Comparison of ENCODE assay signal across 24 mouse cellular contexts in the genomic region with DNA sequence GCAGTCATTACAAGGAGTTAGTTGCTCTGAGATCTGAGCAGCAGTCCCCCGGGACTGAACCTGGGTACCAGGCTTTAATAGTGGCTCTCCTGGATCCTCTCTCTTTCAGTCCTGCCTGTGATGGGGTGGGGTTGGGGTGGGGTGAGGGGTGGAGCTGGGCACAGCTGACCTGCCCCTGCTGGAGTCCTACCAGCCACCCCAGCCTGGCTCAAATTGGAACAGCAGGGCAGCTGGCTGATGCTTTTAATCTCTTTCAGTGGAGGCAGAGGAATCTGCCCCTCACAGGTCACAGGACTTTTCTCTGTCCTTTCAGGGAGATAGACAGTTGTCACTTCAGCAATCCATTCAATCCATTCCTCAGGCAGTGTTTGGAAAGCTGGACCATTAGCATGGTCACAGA. TPM values are rescaled to one million over a fixed set of nuclear protein-coding genes. Genes with fewer than 3 reads are reported as not detected.
A peak's percentile ranks its signal among the peaks of the same experiment; 100 is the strongest.
DNase-seq lines count a peak whose midpoint lies in the region; ATAC-seq and TF ChIP-seq lines count a peak whose summit lies in the region.
"Had no signal": no experiment of that assay in that cellular context is flagged by ENCODE, and none has a peak within 500 bp of the region (broad histone marks: within the 10 kb centered on the region; RNA-seq: fewer than 3 reads in every experiment).

No protein-coding gene starts in this region.

- no peak overlapping the region for H3K9ac ChIP-seq in hindbrain, embryonic 16.5 days (ENCODE audit: low read depth, low read length)
- no peak overlapping the region for H3K9ac ChIP-seq in hindbrain, embryonic 11.5 days (ENCODE audit: low read depth, low read length)
- H3K9ac ChIP-seq in midbrain, embryonic 11.5 days (ENCODE audit: low read length): no peak overlapping the region
- no peak overlapping the region for H3K9ac ChIP-seq in midbrain, postnatal 0 days (replicated peaks; ENCODE audit: low read length, poor library complexity, severe bottlenecking)
- H3K9ac ChIP-seq: hindbrain, embryonic 12.5 days; limb, embryonic 12.5 days; liver, embryonic 13.5 days; midbrain, embryonic 12.5 days; neural tube, embryonic 15.5 days had no signal

- 14% methylated on average over 1 of the region's 1 CpGs for WGBS in hindbrain, embryonic 16.5 days
- WGBS in hindbrain, embryonic 11.5 days: 18% methylated on average over 1 of the region's 1 CpGs
- 4% methylated on average over 1 of the region's 1 CpGs for WGBS in midbrain, embryonic 11.5 days
- WGBS in midbrain, postnatal 0 days: 0% methylated on average over 1 of the region's 1 CpGs

- ATAC-seq in hindbrain, embryonic 16.5 days: 0 out of 2 replicates have a peak, but pooled peaks have one; percentile 24
- no peak for ATAC-seq in hindbrain, embryonic 11.5 days (ENCODE audit: low FRiP score)
- ATAC-seq in midbrain, embryonic 11.5 days (ENCODE audit: low FRiP score): 0 out of 2 replicates have a peak, but pooled peaks have one; percentile 38
- no peak for ATAC-seq in midbrain, postnatal 0 days (ENCODE audit: low FRiP score)
- ATAC-seq in megakaryocyte progenitor cell, adult 5-6 weeks (replicated peaks; ENCODE audit: poor library complexity): 0 out of 2 replicates have a peak, but pooled peaks have one; percentile 20
- ATAC-seq: forebrain, embryonic 14.5 days had no signal

- no peaks in the 10 kb centered on the region for H3K36me3 ChIP-seq in hindbrain, embryonic 16.5 days (ENCODE audit: control insufficient read depth, insufficient read depth, low read length)
- H3K36me3 ChIP-seq in hindbrain, embryonic 11.5 days (ENCODE audit: control insufficient read depth, insufficient read depth, low read length): no peaks in the 10 kb centered on the region
- H3K36me3 ChIP-seq in midbrain, embryonic 11.5 days (ENCODE audit: control insufficient read depth, insufficient read depth, low read length): no peaks in the 10 kb centered on the region
- no peaks in the 10 kb centered on the region for H3K36me3 ChIP-seq in midbrain, postnatal 0 days (ENCODE audit: insufficient read depth, low read length)
- H3K36me3 ChIP-seq: hindbrain, embryonic 12.5 days; limb, embryonic 12.5 days; liver, embryonic 13.5 days; midbrain, embryonic 12.5 days; neural tube, embryonic 15.5 days had no signal

- no peak overlapping the region for H3K4me3 ChIP-seq in hindbrain, embryonic 16.5 days (ENCODE audit: low read length)
- no peak overlapping the region for H3K4me3 ChIP-seq in hindbrain, embryonic 11.5 days (ENCODE audit: low read depth, low read length)
- no peak overlapping the region for H3K4me3 ChIP-seq in midbrain, embryonic 11.5 days (ENCODE audit: low read depth, low read length)
- H3K4me3 ChIP-seq in midbrain, postnatal 0 days (ENCODE audit: low read depth, low read length): no peak overlapping the region
- H3K4me3 ChIP-seq: hindbrain, embryonic 12.5 days; limb, embryonic 12.5 days; liver, embryonic 13.5 days; midbrain, embryonic 12.5 days; neural tube, embryonic 15.5 days had no signal

- no peaks in the 10 kb centered on the region for H3K9me3 ChIP-seq in hindbrain, embryonic 16.5 days (ENCODE audit: control insufficient read depth, low read length)
- no peaks in the 10 kb centered on the region for H3K9me3 ChIP-seq in hindbrain, embryonic 11.5 days (ENCODE audit: control insufficient read depth, low read length)
- no peaks in the 10 kb centered on the region for H3K9me3 ChIP-seq in midbrain, embryonic 11.5 days (ENCODE audit: control insufficient read depth, low read length)
- H3K9me3 ChIP-seq in midbrain, postnatal 0 days (ENCODE audit: low read length): no peaks in the 10 kb centered on the region
- H3K9me3 ChIP-seq: hindbrain, embryonic 12.5 days; limb, embryonic 12.5 days; liver, embryonic 13.5 days; midbrain, embryonic 12.5 days; neural tube, embryonic 15.5 days had no signal

- H3K4me2 ChIP-seq in hindbrain, embryonic 16.5 days (ENCODE audit: low read length): no peak overlapping the region
- no peak overlapping the region for H3K4me2 ChIP-seq in hindbrain, embryonic 11.5 days (replicated peaks; ENCODE audit: low read depth, low read length)
- H3K4me2 ChIP-seq in midbrain, embryonic 11.5 days: no peak overlapping the region
- no peak overlapping the region for H3K4me2 ChIP-seq in midbrain, postnatal 0 days (ENCODE audit: low read depth, low read length, poor library complexity, severe bottlenecking)
- H3K4me2 ChIP-seq: hindbrain, embryonic 12.5 days; midbrain, embryonic 12.5 days; neural tube, embryonic 15.5 days had no signal

- DNase-seq in hindbrain, embryonic 11.5 days (ENCODE audit: low spot score): no peak
- DNase-seq in midbrain, embryonic 11.5 days (ENCODE audit: low spot score, missing footprints): no peak
- no peak for DNase-seq in midbrain, postnatal 0 days (ENCODE audit: low spot score)
- no peak for DNase-seq in right cerebral cortex, postnatal 25 days
- DNase-seq in lung, postnatal 25 days (ENCODE audit: low spot score): no peak
- DNase-seq: adrenal gland, postnatal 25 days; cerebellum, adult 18-20 months; gastrocnemius, postnatal 14 days; heart, postnatal 14 days; kidney, adult 9 months; kidney, postnatal 10 days; layer of hippocampus, postnatal 36 days; lung, adult 2 months; lung, postnatal 10 days; thymus, adult 2 months; thymus, postnatal 36 days had no signal

- no peak overlapping the region for H3K27ac ChIP-seq in hindbrain, embryonic 16.5 days (ENCODE audit: low read depth, low read length)
- H3K27ac ChIP-seq in hindbrain, embryonic 11.5 days (ENCODE audit: low read depth, low read length): no peak overlapping the region
- H3K27ac ChIP-seq in midbrain, embryonic 11.5 days (ENCODE audit: low read depth, low read length): no peak overlapping the region
- H3K27ac ChIP-seq in midbrain, postnatal 0 days (ENCODE audit: low read depth, low read length): no peak overlapping the region
- H3K27ac ChIP-seq: hindbrain, embryonic 12.5 days; limb, embryonic 12.5 days; liver, embryonic 13.5 days; midbrain, embryonic 12.5 days; neural tube, embryonic 15.5 days had no signal

- no peak for TF ChIP-seq CTCF in midbrain, postnatal 0 days (IDR thresholded peaks at IDR 0.05)

- no peaks in the 10 kb centered on the region for H3K27me3 ChIP-seq in hindbrain, embryonic 16.5 days (replicated peaks; ENCODE audit: control insufficient read depth, insufficient read depth, low read length)
- H3K27me3 ChIP-seq in hindbrain, embryonic 11.5 days (ENCODE audit: control insufficient read depth, insufficient read depth, low read length): no peaks in the 10 kb centered on the region
- no peaks in the 10 kb centered on the region for H3K27me3 ChIP-seq in midbrain, embryonic 11.5 days (ENCODE audit: control insufficient read depth, insufficient read depth, low read length)
- H3K27me3 ChIP-seq in midbrain, postnatal 0 days (ENCODE audit: insufficient read depth, low read length): no peaks in the 10 kb centered on the region
- H3K27me3 ChIP-seq: hindbrain, embryonic 12.5 days; liver, embryonic 13.5 days; neural tube, embryonic 15.5 days had no signal

- H3K4me1 ChIP-seq in hindbrain, embryonic 16.5 days (ENCODE audit: control insufficient read depth, insufficient read depth, low read depth, low read length): 0 out of 2 replicates have a peak, but pooled peaks cover 3% of the 10 kb centered on the region
- H3K4me1 ChIP-seq in hindbrain, embryonic 11.5 days (replicated peaks; ENCODE audit: control insufficient read depth, insufficient read depth, low read length): no peaks in the 10 kb centered on the region
- 0 out of 2 replicates have a peak, but pooled peaks cover 5% of the 10 kb centered on the region for H3K4me1 ChIP-seq in midbrain, embryonic 11.5 days (ENCODE audit: control insufficient read depth, insufficient read depth, low read length)
- H3K4me1 ChIP-seq in midbrain, postnatal 0 days (ENCODE audit: insufficient read depth, low read length): no peaks in the 10 kb centered on the region

RNA-seq across cellular contexts. Expression of a gene that starts 57.7 kb away (rescaled TPM):
- 9.8 and 10.9 TPM in 2 replicates for polyA plus RNA-seq in hindbrain, embryonic 16.5 days (2015; fragmentation: Nextera tagmentation; extraction: Ambion mirVana)
- polyA plus RNA-seq in hindbrain, embryonic 11.5 days (2014; fragmentation: Nextera tagmentation; extraction: Ambion mirVana): 18.7 and 24.9 TPM in 2 replicates
- 17.1 and 19.3 TPM in 2 replicates for polyA plus RNA-seq in midbrain, embryonic 11.5 days (2014; fragmentation: Nextera tagmentation; extraction: Ambion mirVana)
- 45.6 and 58.3 TPM in 2 replicates for total RNA-seq in midbrain, postnatal 0 days (2014; rRNA removed)
- polyA plus RNA-seq in midbrain, postnatal 0 days (2015; fragmentation: Nextera tagmentation; extraction: Ambion mirVana): 8.5 and 9.5 TPM in 2 replicates
- 211 and 215 TPM in 2 replicates for total RNA-seq in megakaryocyte progenitor cell, adult 5-6 weeks (2015)
- total RNA-seq in megakaryocyte progenitor cell, adult 5-6 weeks (2017): 118 and 129 TPM in 2 replicates

Comparison
In these comparisons a context has a peak if more than half of its experiments do, and no peak if none do; other contexts are left out.
1. ATAC-seq: peak in hindbrain, embryonic 16.5 days (single experiment), midbrain, embryonic 11.5 days (single experiment) and megakaryocyte progenitor cell, adult 5-6 weeks (single experiment); none in hindbrain, embryonic 11.5 days (single experiment) and midbrain, postnatal 0 days (single experiment).